ENCODE assay signal across 8 mouse cellular contexts in the genomic region with DNA sequence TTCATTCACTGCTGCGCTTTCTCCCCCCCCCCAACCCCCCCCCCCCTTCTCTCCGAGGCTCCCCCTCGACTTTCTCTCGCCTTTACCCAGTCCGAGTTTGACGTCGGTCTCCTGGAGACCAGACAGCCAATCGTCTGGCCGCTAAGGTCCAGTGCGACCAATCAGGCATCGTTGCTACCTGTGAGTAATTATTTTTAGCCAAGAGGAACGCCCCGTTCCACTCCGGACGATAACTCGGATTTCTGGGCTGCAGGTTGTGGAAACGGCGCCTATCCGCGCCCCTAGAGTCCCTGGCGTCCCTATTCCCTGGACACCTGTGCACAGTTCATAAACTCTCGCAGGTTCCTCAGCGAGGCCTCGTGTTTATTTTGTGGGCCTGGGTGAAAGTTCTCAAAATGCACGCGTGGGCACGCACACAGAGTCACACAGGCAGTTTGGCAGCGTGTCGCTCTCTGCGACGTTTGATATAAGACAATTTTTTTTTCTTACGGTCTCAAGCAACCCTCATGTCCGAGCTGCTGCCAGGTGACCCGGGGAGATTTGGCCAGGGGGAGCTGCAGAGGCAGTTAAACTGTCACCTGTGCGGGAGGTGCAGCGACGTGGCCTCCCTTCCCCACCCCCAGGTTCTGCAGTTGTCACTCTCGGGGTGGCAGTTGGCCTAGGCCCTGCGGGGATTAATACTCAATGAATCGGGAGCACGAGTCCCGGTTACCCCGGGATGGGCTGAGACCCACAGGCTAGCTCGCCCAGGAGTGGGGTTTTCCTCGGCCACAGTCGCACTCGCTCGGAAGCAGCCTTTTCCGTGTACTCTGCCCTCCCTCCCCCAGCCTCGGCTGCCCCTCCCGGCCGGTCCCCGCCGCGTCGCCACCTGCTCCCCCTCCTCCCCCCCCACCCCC. TPM values are rescaled to one million over a fixed set of nuclear protein-coding genes. Genes with fewer than 3 reads are reported as not detected.
DNase-seq lines count a peak whose midpoint lies in the region; ATAC-seq and TF ChIP-seq lines count a peak whose summit lies in the region.

No protein-coding gene starts in this region.

- H3K9me3 ChIP-seq in forebrain, embryonic 15.5 days = no peaks in the 10 kb centered on the region
- no peaks in the 10 kb centered on the region for H3K9me3 ChIP-seq in lung, embryonic 14.5 days (ENCODE audit: low read depth, low read length)

- peak; percentile 24; the same call in 1 of the 2 replicates for TF ChIP-seq CTCF in layer of hippocampus, adult 2 months (conservative IDR thresholded peaks at IDR 0.05)
- TF ChIP-seq CTCF in lung, embryonic 14.5 days (IDR thresholded peaks at IDR 0.05; ENCODE audit: low read depth) = peak; percentile 26
- no peak for TF ChIP-seq CTCF in olfactory bulb, adult 2 months (IDR thresholded peaks at IDR 0.05; ENCODE audit: insufficient read depth, low read depth, low read length)
- TF ChIP-seq CTCF in thymus, adult 2 months (IDR thresholded peaks at IDR 0.05; ENCODE audit: borderline replicate concordance, control insufficient read depth, extremely low read depth, insufficient read depth, low read length, poor library complexity) = peak; percentile 20; the same call in 1 of the 2 replicates

- peak overlapping the region; percentile 97 for H3K4me2 ChIP-seq in forebrain, embryonic 15.5 days (replicated peaks)
- peak overlapping the region; percentile 98 for H3K4me2 ChIP-seq in lung, embryonic 14.5 days

- H3K27me3 ChIP-seq in forebrain, embryonic 15.5 days = no peaks in the 10 kb centered on the region
- H3K27me3 ChIP-seq in lung, embryonic 14.5 days (ENCODE audit: insufficient read depth, low read length) = no peaks in the 10 kb centered on the region
- no peaks in the 10 kb centered on the region for H3K27me3 ChIP-seq in thymus, adult 2 months (ENCODE audit: control insufficient read depth, insufficient read depth, low read length)

- H3K4me1 ChIP-seq in forebrain, embryonic 15.5 days = peaks cover 30% of the 10 kb centered on the region
- 0 out of 2 replicates have a peak, but pooled peaks cover 2% of the 10 kb centered on the region for H3K4me1 ChIP-seq in lung, embryonic 14.5 days (ENCODE audit: insufficient read depth)
- H3K4me1 ChIP-seq in olfactory bulb, adult 2 months (ENCODE audit: control insufficient read depth, insufficient read depth, low read length) = peaks cover 20% of the 10 kb centered on the region
- H3K4me1 ChIP-seq in thymus, adult 2 months (replicated peaks; ENCODE audit: control insufficient read depth, insufficient read depth, low read length) = peaks cover 7% of the 10 kb centered on the region

- intact Hi-C loops in heart, postnatal 36 days (cut with DNase I) = loop anchor here (2.0 to 10.0 kb wide), 3 partner anchors 50 to 246 kb away; a partner anchor contains a TSS

- peak overlapping the region; percentile 69 for H3K9ac ChIP-seq in forebrain, embryonic 15.5 days (replicated peaks)
- H3K9ac ChIP-seq in lung, embryonic 14.5 days = peak overlapping the region; percentile 57

- peak overlapping the region; percentile 99 for H3K27ac ChIP-seq in forebrain, embryonic 15.5 days (replicated peaks)
- H3K27ac ChIP-seq in layer of hippocampus, adult 2 months = peak overlapping the region; percentile 99
- peak overlapping the region; percentile 97 for H3K27ac ChIP-seq in lung, embryonic 14.5 days (ENCODE audit: low read depth)
- H3K27ac ChIP-seq in olfactory bulb, adult 2 months (ENCODE audit: insufficient read depth, low read depth, low read length) = peak overlapping the region; percentile 100
- peak overlapping the region; percentile 88 for H3K27ac ChIP-seq in thymus, adult 2 months (ENCODE audit: control insufficient read depth, insufficient read depth, low read length)

- TF ChIP-seq POLR2A in olfactory bulb, adult 2 months (IDR thresholded peaks at IDR 0.05; ENCODE audit: insufficient read depth, low read depth, low read length) = peak; percentile 52
- peak; percentile 46 for TF ChIP-seq POLR2A in thymus, adult 2 months (IDR thresholded peaks at IDR 0.05; ENCODE audit: control insufficient read depth, extremely low read depth, insufficient read depth, low read length, poor library complexity)

- under 1% methylated on average over 43 of the region's 56 CpGs for WGBS in forebrain, embryonic 15.5 days
- WGBS in lung, embryonic 14.5 days = under 1% methylated on average over 50 of the region's 56 CpGs
- WGBS in olfactory bulb, adult 2 months = under 1% methylated on average over 45 of the region's 56 CpGs
- under 1% methylated on average over 46 of the region's 56 CpGs for WGBS in thymus, adult 2 months

- DNase-seq in ES-CJ7 (ENCODE audit: low read depth, low spot score) = peak; percentile 99
- peak; percentile 91 for DNase-seq in cerebellum, adult 11 months
- DNase-seq in heart, postnatal 36 days = peak; percentile 84 to 88
- peak; percentile 86 to 95 for DNase-seq in layer of hippocampus, adult 2 months (ENCODE audit: low spot score in 2 of 2)
- DNase-seq in lung, embryonic 14.5 days = peak; percentile 96
- peak; percentile 89 for DNase-seq in thymus, adult 2 months

- H3K36me3 ChIP-seq in forebrain, embryonic 15.5 days = peaks cover 9% of the 10 kb centered on the region
- H3K36me3 ChIP-seq in lung, embryonic 14.5 days (ENCODE audit: insufficient read depth) = peaks cover 16% of the 10 kb centered on the region
- H3K36me3 ChIP-seq in thymus, adult 2 months (ENCODE audit: control insufficient read depth, insufficient read depth, low read length) = peaks cover 8% of the 10 kb centered on the region

- peak; percentile 78 for ATAC-seq in forebrain, embryonic 15.5 days (replicated peaks)
- peak; percentile 84 for ATAC-seq in lung, embryonic 14.5 days (ENCODE audit: insufficient read depth)

- peak overlapping the region; percentile 93 for H3K4me3 ChIP-seq in forebrain, embryonic 15.5 days
- peak overlapping the region; percentile 72 for H3K4me3 ChIP-seq in layer of hippocampus, adult 2 months
- peak overlapping the region; percentile 58 for H3K4me3 ChIP-seq in lung, embryonic 14.5 days (ENCODE audit: low read depth, low read length)
- H3K4me3 ChIP-seq in olfactory bulb, adult 2 months (ENCODE audit: insufficient read depth, low read depth, low read length) = peak overlapping the region; percentile 73
- H3K4me3 ChIP-seq in thymus, adult 2 months (ENCODE audit: control insufficient read depth, insufficient read depth, low read length) = peak overlapping the region; percentile 59

RNA-seq across cellular contexts. Expression of a gene that starts 0.8 kb away (rescaled TPM):
- polyA plus RNA-seq in forebrain, embryonic 15.5 days (2015; fragmentation: Nextera tagmentation; extraction: Ambion mirVana) = 45.8 and 46.5 TPM in 2 replicates
- 10 to 100 TPM; 53.0 to 55.2 TPM for total RNA-seq in heart, postnatal 36 days (2021)
- 10 to 100 TPM; 36.6 to 39.2 TPM for total RNA-seq in layer of hippocampus, adult 2 months (2021)
- polyA plus RNA-seq in lung, embryonic 14.5 days (2014; fragmentation: Nextera tagmentation; extraction: Ambion mirVana) = 18.2 and 19.9 TPM in 2 replicates
- polyA plus RNA-seq in olfactory bulb, adult 2 months (2012; ENCODE audit: insufficient read depth, insufficient read length, low replicate concordance, missing spikeins) = not detected in 2 replicates
- 21.4 and 27.4 TPM in 2 replicates for polyA plus RNA-seq in thymus, adult 2 months (2012; rRNA removed)

RNA-seq across cellular contexts. Expression of a gene that starts 35.4 kb away (rescaled TPM):
- polyA plus RNA-seq in forebrain, embryonic 15.5 days (2015; fragmentation: Nextera tagmentation; extraction: Ambion mirVana) = 3.7 and 7.9 TPM in 2 replicates
- total RNA-seq in heart, postnatal 36 days (2021) = 1 to 10 TPM; 4.0 to 4.2 TPM
- total RNA-seq in layer of hippocampus, adult 2 months (2021) = under 1 TPM; 0.49 to 0.72 TPM
- 0.45 and 0.65 TPM in 2 replicates for polyA plus RNA-seq in lung, embryonic 14.5 days (2014; fragmentation: Nextera tagmentation; extraction: Ambion mirVana)
- not detected in 2 replicates for polyA plus RNA-seq in olfactory bulb, adult 2 months (2012; ENCODE audit: insufficient read depth, insufficient read length, low replicate concordance, missing spikeins)
- 28.2 and 34.4 TPM in 2 replicates for polyA plus RNA-seq in thymus, adult 2 months (2012; rRNA removed)

Comparison
In these comparisons a context has a peak if more than half of its experiments do, and no peak if none do; other contexts are left out.
1. Peak in every context shown above with its lines: DNase-seq, ATAC-seq, H3K4me3 ChIP-seq and H3K27ac ChIP-seq.